15 mouse cellular contexts compared by ENCODE assay signal in the genomic region with DNA sequence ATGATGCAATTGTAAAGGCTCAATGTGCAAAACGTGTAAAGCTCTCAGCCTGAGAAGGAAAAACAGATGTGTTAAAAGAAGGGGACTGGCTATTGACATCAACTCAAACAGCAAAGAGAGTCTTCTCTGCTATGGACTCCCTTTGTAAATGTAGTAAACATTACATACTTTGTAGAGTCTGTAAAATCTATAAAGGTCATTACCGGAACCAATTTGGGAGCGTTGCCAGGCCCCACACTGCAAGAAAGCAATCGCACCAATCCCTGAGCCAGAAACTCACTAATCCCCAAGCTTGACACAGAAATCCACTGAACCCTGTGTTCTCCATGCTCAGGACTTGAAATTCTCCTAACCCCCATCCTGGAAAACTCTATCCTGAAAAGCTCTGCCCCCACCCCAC.
"Had no signal": no experiment of that assay in that cellular context is flagged by ENCODE, and none has a peak within 500 bp of the region (broad histone marks: within the 10 kb centered on the region; RNA-seq: fewer than 3 reads in every experiment).

No protein-coding gene starts in this region.

- H3K4me2 ChIP-seq: kidney, embryonic 15.5 days; midbrain, embryonic 11.5 days; neural tube, embryonic 13.5 days had no signal

- H3K4me3 ChIP-seq: kidney, embryonic 15.5 days; layer of hippocampus, adult 2 months; megakaryocyte, embryonic 14.5 days; neural tube, embryonic 13.5 days had no signal

- H3K9ac ChIP-seq: kidney, embryonic 15.5 days; liver, embryonic 14.5 days; neural tube, embryonic 13.5 days had no signal

- H3K9me3 ChIP-seq: kidney, embryonic 15.5 days; megakaryocyte, embryonic 14.5 days; neural tube, embryonic 13.5 days had no signal

- ATAC-seq: inflammation-experienced regulatory T-cells, adult 6 months; intestine, postnatal 0 days; lung, postnatal 0 days; midbrain, embryonic 16.5 days had no signal

- H3K27ac ChIP-seq: kidney, embryonic 15.5 days; layer of hippocampus, adult 2 months; liver, embryonic 14.5 days; neural tube, embryonic 13.5 days had no signal

- H3K36me3 ChIP-seq: kidney, embryonic 15.5 days; neural tube, embryonic 13.5 days had no signal

- H3K27me3 ChIP-seq: kidney, embryonic 15.5 days; megakaryocyte, embryonic 14.5 days; neural tube, embryonic 13.5 days had no signal

- H3K4me1 ChIP-seq: kidney, embryonic 15.5 days; megakaryocyte, embryonic 14.5 days; neural tube, embryonic 13.5 days had no signal

- DNase-seq: lung, adult 18-20 months; lung, postnatal 4 days; spleen, adult 18-20 months; thymus, adult 18-20 months; thymus, postnatal 14 days had no signal
